Mouse (Mus musculus) monocyte, adult 5-6 weeks (primary cell): ENCODE results near the gene Ier2. TPM values are rescaled to one million over a fixed set of nuclear protein-coding genes. Genes with fewer than 3 reads are reported as not detected.
"Not testable (repeated sequence)": the region's sequence is repeated elsewhere in the genome, so short reads cannot be mapped to it uniquely, and the experiment has no call there.

Experiments
- ATAC-seq: fragments of 153-309, 156-312 bp; replicated peaks from 2 replicates; pipeline ENCODE4 v1.8.0; 2017; ENCODE audit warnings: mild to moderate bottlenecking; ENCODE audit not compliant: low TSS enrichment, insufficient number of reproducible peaks, severe bottlenecking, poor library complexity, low FRiP score
- total RNA-seq: library from RNA; stranded (forward); fragments of 200-1000, 200-491, 200-594 nt; gene quantifications from 3 replicates; pipeline ENCODE4 v1.2.3, GENCODE M21; 2017

Gene Ier2
- total RNA-seq, 1 experiment from 2014 or later: 119 TPM

DNA sequence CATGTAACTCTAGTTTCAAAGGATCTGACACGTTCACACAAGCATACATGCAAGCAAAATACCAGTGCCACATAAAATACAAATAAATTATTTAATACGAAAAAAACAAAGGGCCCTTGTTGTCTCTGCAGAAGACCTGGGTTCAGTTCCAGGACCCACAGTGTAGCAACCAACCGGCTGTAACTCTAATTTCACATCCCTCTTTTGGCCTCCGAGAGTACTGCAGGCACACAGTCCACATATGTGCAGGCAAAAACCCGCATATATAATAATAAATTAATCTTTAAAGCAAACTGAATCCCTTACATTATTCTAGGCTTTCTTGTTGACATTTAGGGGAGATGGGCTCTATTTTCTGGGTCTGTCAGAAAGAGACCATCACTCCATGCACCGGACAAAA is 15.9 kb downstream of the Ier2 start:
- ATAC-seq: no peak

DNA sequence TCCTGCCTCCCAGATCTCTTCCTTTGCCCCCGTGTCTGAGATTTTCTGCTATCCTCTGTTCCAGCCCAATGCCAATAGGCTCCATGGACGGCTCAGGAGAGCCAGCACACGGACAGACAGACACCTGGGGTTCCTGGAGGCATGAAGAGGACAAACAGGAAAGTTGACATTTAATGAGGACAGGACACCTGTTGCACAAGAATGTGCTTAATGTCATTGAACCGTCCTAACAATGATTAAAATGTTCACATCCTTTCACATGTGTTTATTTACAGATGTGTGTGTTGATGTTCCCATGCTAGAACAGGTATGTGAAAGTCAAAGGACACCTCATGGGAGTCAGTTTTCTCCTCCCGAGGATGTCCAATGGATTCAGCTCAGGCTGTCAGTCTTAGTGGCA is 19.6 kb downstream of the Ier2 start:
- no peak for ATAC-seq

DNA sequence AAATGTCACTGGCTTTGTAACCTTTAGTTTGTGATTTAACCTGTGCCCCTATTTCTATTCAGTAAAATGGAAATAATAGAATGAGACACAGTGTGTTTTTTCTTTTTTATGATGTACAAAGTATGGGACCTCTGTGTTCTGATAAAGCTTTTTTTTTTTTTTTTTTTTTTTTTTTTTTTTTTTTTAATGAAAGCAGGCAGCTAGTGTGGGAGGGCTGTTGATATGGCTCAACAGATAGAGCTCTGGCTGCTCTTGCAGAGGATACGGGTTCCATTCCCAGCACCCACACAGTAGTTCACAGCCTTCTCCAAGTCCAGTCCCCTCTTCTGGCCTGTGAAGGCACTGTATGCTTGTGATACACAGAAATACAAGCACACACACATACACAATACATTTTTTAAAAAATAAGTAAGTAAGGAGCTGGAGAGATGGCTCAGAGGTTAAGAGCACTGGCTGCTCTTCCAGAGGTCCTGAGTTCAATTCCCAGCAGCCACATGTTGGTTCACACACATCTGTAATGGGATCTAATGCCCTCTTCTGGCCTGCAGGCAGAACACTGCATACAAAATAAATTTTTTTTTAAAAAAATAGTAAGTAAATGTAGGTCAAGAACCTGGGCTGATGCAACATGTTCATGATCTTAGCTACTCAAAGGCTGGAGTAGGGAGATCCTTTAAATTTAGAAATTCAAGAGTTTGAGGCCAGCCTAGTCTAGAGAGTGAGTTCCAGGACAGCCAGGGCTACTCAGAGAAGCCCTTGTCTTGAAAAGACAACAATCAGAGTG is 20.9 kb downstream of the Ier2 start:
- no peak for ATAC-seq

DNA sequence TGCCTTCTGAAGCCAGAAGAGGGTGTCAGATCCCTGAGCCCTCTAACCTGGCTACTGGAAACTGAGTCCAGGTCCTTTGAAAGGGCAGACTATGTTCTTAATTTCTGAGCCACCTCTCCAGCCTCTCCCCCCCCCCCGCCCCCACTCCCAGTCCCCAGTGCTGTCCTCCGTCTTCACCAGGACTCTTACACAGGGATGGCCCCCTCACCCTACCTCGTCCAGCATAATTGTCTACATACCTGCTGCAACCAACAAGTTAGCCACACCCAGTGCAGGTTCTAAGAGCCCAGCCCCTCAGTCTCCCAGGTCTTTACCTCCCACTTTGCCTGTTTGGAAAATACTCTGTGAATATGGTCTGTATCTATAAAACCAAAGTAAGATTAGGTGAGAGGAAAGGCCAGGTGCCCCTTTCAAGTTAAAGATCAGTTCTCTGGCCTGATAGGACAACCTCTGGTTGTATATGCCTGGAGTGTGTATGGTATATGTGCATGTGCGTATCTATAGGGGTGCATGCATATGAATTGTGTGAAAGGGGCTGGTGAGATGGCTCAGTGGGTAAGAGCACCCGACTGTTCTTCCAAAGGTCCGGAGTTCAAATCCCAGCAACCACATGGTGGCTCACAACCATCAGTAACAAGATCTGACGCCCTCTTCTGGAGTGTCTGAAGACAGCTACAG is 21.9 kb downstream of the Ier2 start:
- no peak for ATAC-seq

DNA sequence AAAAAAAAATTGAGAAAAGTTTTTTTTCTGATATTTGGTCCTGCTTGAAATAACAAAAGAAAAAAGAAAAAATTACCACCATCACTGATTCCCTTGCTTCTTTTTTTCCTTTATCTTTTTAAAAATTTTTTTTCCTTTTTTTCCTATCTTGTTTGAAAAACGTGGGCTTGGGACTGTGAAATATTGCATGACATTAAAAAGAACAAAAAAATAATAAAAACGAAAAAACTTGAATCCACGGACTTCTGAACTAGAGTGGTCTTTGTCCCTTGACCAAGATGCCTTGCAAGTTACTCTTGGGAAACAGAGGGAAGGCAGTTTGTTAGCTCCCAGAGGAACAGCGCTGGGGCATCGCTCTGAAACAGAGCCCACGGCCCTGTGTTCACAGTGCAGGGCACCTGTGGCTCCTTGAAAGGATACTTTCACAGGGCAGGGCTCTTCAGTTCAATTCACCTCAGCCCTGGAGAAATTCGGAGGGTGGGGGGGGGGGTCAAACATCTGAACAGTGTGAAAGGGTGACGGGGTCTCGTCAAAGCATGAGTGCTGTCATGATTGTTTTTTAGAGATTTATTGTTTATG is 22.6 kb downstream of the Ier2 start:
- no peak for ATAC-seq

DNA sequence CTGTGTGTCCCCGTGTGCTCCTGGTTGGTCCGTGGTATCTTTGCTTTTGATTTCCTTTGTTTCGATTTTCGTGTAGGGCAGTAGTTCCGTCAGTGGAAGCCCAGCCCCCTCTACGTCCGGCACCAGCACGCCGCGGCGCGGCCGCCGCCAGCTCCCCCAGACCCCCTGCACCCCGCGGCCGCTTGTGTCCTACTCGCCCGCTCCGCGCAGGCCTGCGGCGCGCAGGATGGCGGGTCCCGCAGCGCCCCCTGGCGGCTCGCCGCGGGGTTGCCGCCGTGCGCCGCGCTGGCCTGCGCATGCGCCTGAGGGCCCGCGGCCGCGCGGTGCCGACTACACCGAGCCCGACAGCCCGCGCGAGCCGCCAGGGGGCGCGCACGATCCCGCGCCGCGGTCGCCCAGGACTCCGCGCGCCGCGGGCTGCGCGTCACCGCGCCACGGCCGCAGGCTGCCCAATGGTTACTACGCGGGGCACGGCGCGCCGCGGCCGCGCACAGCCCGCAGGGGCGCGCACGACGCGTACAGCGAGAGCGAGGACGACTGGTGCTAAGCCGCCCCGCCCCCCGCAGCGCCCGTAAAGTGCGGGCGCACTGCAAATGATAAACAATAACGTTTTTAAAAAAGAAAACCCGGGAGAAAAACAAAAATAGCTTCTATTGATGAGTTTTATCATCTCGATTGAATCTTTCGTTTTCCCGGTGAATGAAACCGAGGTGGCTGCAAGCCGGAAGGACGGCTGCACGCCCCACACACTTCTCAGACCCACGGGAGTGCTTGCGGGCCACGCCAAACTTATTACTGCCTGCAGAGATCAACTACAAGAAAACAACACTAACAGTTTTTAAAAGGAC is 23.3 kb downstream of the Ier2 start:
- peak; percentile 41 for ATAC-seq

DNA sequence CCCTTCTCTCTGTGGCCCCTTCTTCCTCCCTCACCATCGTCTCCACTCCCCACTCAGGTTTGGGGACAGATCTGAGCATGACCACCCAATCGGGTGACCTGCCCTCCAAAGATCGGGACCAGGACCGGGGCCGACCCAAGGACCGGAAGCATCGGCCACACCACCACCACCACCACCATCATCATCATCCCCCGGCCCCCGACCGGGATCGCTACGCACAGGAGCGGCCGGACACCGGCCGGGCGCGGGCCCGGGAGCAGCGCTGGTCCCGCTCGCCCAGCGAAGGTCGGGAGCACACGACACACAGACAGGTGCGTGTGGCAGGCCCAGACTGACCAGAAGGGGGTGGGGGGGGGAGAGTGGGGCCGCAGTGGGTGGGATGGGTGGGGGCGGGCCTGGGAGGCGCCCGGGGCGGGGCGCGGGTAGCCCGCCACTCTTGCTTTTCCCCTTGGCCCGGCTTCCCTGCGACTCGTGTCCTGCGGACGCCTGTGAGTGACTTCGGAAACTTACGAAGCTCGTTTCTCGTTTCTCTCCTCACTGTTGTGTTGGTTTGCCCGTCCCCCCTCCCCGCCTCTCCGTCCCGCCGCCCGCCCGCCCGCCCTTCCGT is 24.0 kb downstream of the Ier2 start:
- no peak for ATAC-seq

DNA sequence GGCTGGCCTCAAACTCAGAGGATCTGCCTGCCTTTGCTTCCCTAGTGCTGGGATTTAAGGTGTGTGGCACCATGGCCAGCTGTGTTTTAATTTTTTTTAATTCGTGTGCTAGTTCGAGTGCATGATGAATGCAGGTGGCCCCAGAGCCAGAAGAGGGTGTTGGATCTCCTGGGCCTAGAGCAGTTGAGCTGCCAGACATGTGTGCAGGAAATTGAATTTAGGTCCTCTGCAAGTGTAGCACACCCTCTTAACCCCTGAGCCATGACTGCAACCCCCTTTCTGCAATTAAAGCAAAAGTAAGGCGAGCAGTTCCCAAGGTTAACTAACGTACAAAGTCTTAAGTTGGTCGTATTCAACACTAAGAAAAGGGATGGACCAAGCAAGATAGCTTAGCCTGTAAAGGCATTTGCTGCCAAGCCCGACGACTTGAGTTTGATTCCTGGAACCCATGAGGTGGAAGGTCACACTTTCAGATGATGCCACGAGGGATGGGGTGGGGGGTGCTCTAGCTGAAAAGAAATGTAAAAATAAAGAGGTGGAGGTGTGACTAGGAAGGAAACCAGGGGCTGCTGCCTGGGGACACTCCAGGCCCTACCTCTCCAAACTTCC is 24.6 kb downstream of the Ier2 start:
- ATAC-seq: no peak

DNA sequence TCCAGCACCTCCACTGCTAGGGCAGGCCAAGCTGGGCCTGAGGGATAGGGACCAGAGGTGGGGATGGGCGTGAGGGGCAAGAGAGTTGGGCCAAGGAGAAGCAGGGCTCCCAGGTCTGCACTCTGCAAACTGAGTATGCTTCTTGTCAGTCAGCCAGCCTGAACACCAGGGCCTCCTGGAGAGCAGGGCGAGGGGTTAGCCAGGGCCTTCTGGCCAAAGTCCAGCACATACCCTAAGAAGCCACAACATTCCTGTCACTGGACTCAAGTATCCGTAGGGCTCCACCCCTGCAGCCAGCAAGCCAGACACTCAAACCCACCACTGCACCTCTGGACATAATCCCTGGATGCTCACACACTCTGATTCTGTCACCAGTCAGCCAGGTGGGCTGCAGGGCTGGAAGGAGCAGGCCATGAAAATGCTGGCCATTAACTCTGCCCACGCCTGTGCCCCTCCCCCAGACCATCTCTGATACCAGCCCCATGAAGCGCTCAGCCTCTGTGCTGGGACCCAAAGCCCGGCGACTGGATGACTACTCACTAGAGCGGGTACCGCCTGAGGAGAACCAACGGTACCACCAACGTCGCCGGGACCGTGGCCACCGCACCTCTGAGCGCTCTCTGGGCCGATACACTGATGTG is 26.5 kb downstream of the Ier2 start:
- ATAC-seq: no peak

DNA sequence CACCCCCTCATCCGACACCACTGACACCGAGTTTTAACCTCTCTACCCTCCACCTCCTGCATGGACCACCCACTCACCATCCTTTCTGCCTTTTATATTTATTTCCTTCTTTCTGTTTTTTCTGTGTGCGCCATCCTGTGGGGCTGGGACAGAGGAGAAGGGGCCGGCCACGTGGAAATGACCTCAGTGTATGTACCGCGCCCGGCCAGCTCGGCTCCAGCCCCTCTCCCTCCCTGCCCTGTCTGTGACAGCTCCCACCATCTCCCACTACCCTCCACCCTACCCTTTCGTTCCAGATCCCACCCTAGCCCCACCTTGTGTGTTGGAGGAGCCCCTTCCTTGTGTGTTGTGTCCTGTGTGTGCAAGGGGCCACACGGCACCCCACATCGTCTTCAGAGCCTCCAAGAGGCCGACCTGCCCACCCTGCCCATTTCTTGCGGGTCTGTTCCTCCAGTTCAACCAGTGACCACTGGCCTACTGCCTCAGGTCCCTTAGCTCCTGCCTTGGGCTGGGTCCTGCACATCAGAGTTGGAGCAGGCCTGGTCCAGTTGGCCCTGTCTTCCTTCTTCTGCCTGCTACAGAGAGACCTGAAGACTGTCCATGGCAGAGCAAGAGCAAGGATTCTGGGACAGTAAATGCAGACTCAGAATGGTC is 27.1 kb downstream of the Ier2 start:
- ATAC-seq: no peak

DNA sequence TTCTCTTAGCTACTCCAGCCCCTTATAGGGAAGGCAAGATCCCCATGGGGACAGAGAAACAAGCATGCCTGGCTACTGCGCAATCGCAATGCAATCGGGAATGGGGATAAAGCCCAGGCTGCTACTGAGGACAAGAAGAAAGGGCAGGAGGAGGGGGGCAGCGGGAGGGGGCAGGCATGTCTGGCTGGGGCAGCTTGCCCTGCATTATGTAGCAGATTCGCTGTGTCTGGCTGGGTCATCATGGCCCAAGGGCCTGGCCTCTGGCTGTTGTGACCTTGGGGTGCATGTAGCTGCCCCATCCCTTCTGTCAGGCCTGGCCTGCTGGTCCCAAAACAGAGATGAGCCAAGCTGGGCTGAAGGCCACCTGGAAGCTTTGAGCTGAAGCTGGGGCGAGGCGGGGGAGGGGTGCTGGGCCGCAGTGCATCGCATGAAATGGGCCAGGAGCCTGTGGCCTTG is 27.8 kb downstream of the Ier2 start:
- no peak for ATAC-seq

DNA sequence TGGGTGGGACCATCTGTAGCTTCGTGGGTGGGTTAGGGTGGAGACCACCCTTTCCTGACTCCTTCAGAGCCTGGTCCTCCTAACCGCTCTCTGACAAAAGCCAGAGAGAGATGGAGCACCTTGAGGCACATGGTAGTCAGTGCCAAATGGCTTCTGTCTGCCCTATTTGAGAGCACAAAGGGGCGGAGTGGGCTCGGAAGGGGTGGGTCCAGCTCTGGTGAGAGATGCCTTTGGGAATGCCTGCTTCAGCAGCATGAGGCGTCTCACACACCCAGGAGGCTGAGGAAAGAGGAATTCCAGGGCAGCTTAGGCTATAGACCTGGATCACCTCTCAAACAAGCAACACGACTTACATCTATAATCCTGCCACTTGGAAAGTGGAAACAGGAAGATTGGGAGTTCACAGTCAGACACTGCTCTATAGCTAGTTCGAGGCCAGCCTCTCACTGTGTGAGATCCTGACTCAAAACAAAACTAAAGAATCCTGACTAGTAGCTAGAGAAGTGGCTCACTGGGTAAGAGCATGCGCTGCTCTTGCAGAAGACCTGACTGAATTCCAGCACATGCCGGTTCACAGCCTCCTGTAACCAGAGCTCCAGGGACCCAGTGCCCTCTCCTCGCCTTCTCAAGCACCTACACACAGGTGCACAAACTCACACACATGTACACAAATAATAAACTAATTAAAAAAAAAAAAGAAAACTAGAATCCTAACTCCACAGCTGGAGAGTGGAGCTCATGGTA is 28.6 kb downstream of the Ier2 start:
- ATAC-seq: no peak

DNA sequence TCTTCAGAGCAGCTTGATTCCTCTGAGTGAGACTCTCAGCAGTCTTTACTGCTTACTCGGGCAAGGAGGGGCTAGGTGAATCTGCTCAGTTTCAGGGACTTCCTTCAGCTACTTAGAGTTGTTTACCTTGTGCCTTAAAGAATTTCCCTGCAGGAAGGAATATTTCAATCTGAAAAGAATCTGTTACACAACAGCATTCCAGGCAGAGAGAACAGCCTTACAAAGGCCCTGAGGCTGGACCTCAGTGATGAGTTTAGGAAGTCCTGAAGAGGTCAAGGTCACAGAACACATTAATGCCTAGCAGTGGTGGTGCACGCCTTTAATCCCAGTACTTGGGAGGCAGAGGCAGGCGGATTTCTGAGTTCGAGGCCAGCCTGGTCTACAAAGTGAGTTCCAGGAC is 30.8 kb downstream of the Ier2 start:
- no peak for ATAC-seq

DNA sequence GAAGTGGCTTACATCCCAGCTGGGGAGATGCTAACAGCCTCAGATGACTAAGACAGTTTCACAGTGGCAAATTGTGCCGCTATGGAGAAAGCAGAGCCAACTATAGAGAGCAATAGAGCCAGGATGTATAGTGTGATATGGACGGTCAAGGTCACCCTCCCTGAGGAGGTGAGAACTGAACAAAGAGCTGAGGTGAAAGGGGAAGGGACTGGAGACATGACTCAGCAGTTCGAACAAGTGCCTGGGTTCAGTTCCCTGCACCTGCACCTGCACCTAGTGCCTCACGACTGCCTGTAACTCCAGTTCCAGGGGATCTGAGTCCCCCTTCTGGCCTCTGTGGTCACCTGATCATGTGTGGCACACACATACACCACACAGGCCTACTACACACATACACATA is 32.5 kb downstream of the Ier2 start:
- ATAC-seq: no peak

DNA sequence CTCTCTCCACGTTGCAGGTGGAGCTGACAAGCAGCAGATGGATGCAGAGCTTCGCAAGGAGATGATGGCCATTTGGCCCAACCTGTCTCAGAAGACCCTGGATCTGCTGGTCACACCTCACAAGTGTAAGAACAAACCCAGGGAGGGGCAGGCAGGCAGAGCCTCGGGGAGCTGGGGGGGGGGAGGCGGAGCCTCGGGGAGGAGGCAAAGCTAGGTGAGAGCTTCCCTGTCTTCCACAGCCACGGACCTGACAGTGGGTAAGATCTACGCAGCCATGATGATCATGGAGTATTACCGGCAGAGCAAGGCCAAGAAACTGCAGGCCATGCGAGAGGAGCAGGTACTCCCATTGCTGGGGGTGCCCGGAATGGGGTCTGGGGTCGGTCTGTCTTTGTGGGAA is 33.1 kb downstream of the Ier2 start:
- ATAC-seq: no peak

DNA sequence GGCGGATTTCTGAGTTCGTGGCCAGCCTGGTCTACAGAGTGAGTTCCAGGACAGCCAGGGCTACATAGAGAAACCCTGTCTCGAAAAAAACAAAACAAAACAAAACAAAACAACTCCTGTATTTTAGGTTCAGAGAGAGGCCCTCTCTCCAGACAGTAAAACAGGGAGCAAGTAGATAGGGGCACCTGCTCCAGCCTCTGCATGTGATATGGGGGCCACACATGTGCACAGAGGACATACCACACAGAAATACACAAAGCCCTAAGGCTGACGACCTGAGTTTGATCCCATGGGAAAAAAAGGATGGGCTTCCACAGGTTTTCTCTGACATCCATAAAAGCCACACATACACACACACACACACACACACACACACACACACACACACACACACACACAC is 39.2 kb downstream of the Ier2 start:
- ATAC-seq: not testable (repeated sequence)

DNA sequence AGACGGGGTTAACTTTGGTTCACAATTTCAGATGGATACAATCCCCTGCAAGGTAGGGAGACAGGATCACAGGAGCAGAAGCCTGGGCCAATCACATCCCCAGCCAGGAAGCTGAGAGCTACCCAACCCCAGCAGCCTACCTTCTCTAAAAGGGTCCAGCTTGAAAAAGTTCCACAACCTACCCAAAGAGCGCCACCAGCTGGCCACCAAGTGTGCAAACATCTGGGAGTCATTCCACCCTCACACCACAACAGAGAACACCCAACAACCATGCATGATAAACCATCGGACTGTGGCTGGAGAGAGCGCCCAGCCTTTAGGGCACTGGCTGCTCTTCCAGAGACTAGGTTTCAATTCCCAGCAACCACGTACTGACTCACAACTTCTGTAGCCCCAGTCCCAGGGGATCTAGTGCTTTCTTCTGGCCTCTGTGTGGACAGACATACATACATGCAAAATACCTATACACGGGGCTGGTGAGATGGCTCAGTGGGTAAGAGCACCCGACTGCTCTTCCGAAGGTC is 41.5 kb downstream of the Ier2 start:
- ATAC-seq: no peak
